9 mouse cellular contexts compared by ENCODE assay signal in genomic region chr9:63138481-63138967, GRCm38 (mm10). TPM values are rescaled to one million over a fixed set of nuclear protein-coding genes. Genes with fewer than 3 reads are reported as not detected.
DNase-seq lines count a peak whose midpoint lies in the region; ATAC-seq lines count a peak whose summit lies in the region.
"Had no signal": no experiment of that assay in that cellular context is flagged by ENCODE, and none has a peak within 500 bp of the region (broad histone marks: within the 10 kb centered on the region; RNA-seq: fewer than 3 reads in every experiment).

No protein-coding gene starts in this region.

- WGBS in liver, embryonic 12.5 days (ENCODE audit: insufficient replicate concordance), result 1% methylated on average over 31 of the region's 31 CpGs
- under 1% methylated on average over 31 of the region's 31 CpGs for WGBS in stomach, embryonic 16.5 days

- H3K4me3 ChIP-seq in liver, embryonic 12.5 days, result peak overlapping the region; percentile 18
- H3K4me3 ChIP-seq in stomach, embryonic 16.5 days (replicated peaks; ENCODE audit: low read length), result peak overlapping the region; percentile 17; the same call in 1 of the 2 replicates

- no peak overlapping the region for H3K27ac ChIP-seq in liver, embryonic 12.5 days
- no peak overlapping the region for H3K27ac ChIP-seq in stomach, embryonic 16.5 days (ENCODE audit: low read length)

- no peaks in the 10 kb centered on the region for H3K36me3 ChIP-seq in liver, embryonic 12.5 days
- H3K36me3 ChIP-seq in stomach, embryonic 16.5 days (ENCODE audit: control insufficient read depth, insufficient read depth, low read length), result no peaks in the 10 kb centered on the region

- no peak for ATAC-seq in liver, embryonic 12.5 days
- peak; percentile 47; the same call in 1 of the 2 replicates for ATAC-seq in stomach, embryonic 16.5 days (ENCODE audit: insufficient read depth, low FRiP score)

- peaks cover 100% of the 10 kb centered on the region for H3K27me3 ChIP-seq in liver, embryonic 12.5 days (replicated peaks)
- H3K27me3 ChIP-seq in stomach, embryonic 16.5 days (ENCODE audit: control insufficient read depth, insufficient read depth, low read length), result peaks cover 93% of the 10 kb centered on the region

- H3K9me3 ChIP-seq in liver, embryonic 12.5 days (replicated peaks), result no peaks in the 10 kb centered on the region
- H3K9me3 ChIP-seq in stomach, embryonic 16.5 days (replicated peaks; ENCODE audit: control insufficient read depth, low read length), result no peaks in the 10 kb centered on the region

- peak overlapping the region; percentile 32 for H3K4me2 ChIP-seq in liver, embryonic 12.5 days
- peak overlapping the region; percentile 35 for H3K4me2 ChIP-seq in stomach, embryonic 16.5 days (ENCODE audit: low read depth, low read length)

- no peak overlapping the region for H3K9ac ChIP-seq in liver, embryonic 12.5 days
- H3K9ac ChIP-seq in stomach, embryonic 16.5 days (ENCODE audit: low read length), result no peak overlapping the region

- H3K4me1 ChIP-seq in liver, embryonic 12.5 days, result peaks cover 17% of the 10 kb centered on the region
- H3K4me1 ChIP-seq in stomach, embryonic 16.5 days (ENCODE audit: control insufficient read depth, insufficient read depth, low read length), result peaks cover 7% of the 10 kb centered on the region; the same call in 1 of the 2 replicates

- peak; percentile 36 for DNase-seq in cerebellum, adult 9-10 months
- DNase-seq in cerebellum, postnatal 36 days, result no peak
- DNase-seq in thymus, postnatal 0 days (ENCODE audit: low spot score), result peak; percentile 12
- no peak for DNase-seq in thymus, postnatal 14 days
- no peak for DNase-seq in right cerebral cortex, postnatal 4 days
- no peak for DNase-seq in thymus, postnatal 25 days

RNA-seq across cellular contexts. Expression of gene Skor1, which starts 10.2 kb away (rescaled TPM):
- polyA plus RNA-seq in thymus, postnatal 0 days (2015; fragmentation: Nextera tagmentation; extraction: Ambion mirVana), result 0.10 TPM in 1 of 2 replicates, not detected in the other
- not detected in 2 replicates for polyA plus RNA-seq in liver, embryonic 12.5 days (2016; fragmentation: Nextera tagmentation; extraction: Ambion mirVana)
- not detected in 2 replicates for polyA plus RNA-seq in stomach, embryonic 16.5 days (2015; fragmentation: Nextera tagmentation; extraction: Ambion mirVana)
- polyA plus RNA-seq: liver, embryonic 16.5 days had no signal

Comparison
In these comparisons a context has a peak if more than half of its experiments do, and no peak if none do; other contexts are left out.
1. DNase-seq: peak in cerebellum, adult 9-10 months (single experiment) and thymus, postnatal 0 days (single experiment); none in cerebellum, postnatal 36 days (0 of 2), thymus, postnatal 14 days (single experiment), right cerebral cortex, postnatal 4 days (single experiment) and thymus, postnatal 25 days (single experiment).